Mouse (Mus musculus) B cell, adult 67 days (primary cell): ENCODE results near the gene Ddx5. TPM values are rescaled to one million over a fixed set of nuclear protein-coding genes. Genes with fewer than 3 reads are reported as not detected.

Experiments
- total RNA-seq, 2 experiments: library from RNA; stranded (reverse); gene quantifications; 4 replicates each; pipeline ENCODE4 v1.2.4; 2023

Ddx5 gene
- 1,000 to 10,000 TPM; 3,391 to 3,613 TPM for total RNA-seq

DNA sequence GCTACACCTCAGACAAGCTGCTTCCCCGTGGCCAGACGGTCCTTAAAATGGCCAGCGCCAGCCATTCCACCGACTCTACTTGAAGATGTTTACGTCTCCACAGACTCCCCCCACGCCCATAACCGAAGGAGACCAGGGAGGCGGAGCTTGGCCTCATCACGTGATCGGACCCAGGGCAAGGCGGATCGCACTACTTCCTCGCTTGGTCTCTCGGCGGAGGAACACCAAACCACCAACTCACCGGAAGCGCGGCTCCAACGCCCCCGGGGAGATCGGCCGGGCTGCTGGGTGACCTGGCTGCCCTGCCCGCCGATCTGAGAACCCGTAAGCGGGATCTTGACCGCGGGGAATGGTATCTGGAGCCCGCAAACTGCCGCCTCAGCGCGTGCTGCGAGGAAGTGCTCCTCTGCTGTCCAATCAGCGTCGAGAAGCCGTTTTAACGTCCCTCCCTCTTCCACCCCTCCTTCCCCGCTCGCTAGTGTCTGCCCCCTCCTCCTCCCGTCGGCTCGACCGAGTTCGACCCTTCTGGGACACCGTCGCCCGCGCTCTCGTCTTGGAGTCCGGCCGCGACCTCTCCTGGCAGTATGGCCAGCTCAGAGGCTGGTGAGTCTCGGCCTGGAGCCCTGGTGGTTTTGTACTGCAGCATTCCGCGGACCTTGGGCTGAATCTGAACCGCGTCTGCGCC lies at the start of gene Ddx5, which contains the start of gene Cep95:
Ddx5 (minus strand) TSS at position 411 of the 685 bp plus-strand sequence.
Cep95 (plus strand) TSS at position 478 of the 685 bp plus-strand sequence.

DNA sequence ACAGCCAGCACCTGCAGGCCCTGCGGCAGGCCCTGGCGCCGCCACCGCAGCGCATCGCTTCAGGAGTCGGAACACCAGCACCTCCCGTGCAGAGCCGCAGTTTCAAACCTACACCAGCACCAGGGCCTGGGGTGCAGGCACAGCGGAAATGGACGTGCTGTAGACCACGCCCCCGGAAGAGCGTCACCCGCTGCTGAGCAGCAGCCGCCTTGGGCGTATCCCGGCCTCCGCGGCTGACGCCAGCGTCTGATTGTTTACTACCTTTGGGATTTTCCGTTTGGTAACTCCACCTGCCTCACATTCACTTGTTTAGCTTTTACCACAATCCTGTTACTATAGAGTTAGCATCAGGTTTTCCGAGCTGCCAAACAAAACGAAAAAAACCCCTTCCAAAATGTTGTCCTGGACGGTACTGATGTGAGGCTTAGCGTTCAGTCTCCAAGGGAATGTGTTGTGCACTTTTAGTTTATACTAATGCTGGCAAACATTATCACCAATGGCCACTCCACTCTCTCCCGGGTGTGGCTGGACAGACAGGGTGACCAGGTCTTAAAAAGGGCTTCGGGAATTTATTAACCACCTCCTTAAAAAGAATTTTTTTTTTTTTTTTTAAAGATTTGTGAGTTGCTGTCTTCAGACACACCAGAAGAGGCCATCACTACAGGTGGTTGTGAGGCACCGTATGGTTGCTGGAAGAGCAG lies 9.4 kb downstream of the Ddx5 start, which contains the start of gene Polg2:
Polg2 (minus strand) TSS at position 150 of the 701 bp plus-strand sequence.

DNA sequence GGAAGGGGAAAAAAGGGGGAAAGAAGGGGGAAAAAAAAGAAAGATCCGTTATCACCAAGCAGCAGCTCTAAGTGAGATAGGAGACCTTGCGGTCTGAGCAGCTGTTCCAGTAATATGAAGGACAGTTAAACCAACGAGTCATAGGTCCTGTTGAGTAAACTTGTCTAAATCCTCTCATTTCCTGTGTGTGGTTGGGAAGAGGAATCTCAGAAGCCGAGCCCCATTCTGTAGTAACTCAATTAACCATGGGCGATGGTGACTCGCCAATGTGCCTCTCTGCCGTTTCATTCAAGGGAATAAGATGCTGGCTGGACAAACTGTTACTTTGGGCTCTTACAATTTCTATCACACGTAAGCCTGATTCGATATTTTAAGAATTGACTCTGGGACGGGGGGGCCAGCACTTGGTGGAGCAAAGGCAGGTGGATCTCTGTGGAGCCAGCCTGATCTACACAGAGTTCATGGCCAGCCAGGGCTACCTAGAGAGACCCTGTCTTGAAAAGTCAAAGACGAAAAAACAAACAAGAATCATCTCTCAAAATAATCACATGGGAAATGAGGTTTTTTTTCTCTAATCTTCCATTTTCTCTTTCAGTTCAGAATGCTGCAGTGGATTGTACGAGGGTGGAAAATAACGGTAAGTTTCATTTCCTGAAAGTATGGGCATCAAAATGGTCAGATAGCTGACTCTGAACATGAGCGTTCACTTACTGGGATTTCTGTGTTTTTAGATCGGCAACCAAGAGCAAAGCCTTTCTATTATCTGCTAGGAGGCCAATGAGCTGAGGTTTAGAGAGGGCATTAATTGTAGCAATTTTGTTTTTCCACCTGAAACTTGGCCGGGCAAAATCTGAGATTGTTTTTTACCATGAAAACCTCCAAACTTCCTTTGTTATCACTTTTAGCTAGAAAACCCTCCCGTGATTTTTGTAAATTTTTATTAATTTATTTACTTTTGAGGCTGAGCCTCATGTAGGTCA lies 37.7 kb downstream of the Ddx5 start, which contains the start of gene Milr1:
Milr1 (plus strand) TSS at position 188 of the 980 bp plus-strand sequence.

DNA sequence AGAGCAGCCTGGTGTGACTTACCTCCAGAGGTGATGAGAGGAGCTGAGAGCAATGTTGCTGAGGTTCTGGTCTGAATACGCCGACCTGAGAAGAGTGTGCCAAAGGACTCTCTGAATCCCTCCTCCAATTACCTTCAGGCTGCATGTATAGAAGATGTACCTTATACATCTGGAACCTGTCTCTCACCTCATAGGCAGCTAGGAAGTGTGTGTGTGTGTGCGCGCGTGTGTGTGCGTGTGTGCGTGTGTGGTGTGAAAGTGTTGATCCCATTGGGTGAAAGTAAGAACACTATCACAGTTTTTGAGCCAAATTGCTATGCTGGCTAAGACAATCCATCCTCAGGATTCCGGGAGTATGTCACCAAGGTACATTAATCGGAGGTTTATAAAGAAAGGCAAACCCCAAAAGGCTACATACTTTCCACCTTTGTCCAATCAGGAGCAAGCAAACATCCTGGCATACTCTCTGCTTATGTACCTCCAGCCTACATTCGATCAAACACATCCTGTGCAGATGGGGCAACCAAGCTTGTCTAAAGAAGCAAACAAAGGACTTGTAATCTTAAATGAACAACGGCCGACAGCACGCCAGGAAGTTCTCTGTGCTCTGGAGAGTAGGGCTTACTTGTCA lies 38.7 kb downstream of the Ddx5 start, which contains the start of gene Pecam1:
Pecam1 (minus strand) TSS at position 508 of the 631 bp plus-strand sequence.

Other genes with a start within 250 kb of the Ddx5 start
- gene Tex2, start 175.8 kb downstream of the Ddx5 start, total RNA-seq = 10 to 100 TPM; 13.9 to 14.2 TPM
- gene Pecam1, start 38.6 kb downstream of the Ddx5 start, total RNA-seq = 100 to 1,000 TPM; 243 to 260 TPM
- 10 to 100 TPM; 20.8 to 22.5 TPM for gene Milr1, start 38.0 kb downstream of the Ddx5 start, total RNA-seq
- 10 to 100 TPM; 35.0 to 53.2 TPM for gene Polg2, start 9.6 kb downstream of the Ddx5 start, total RNA-seq
- gene Cep95, start 67 bp upstream of the Ddx5 start, total RNA-seq = 10 to 100 TPM; 28.2 to 29.9 TPM
- gene Smurf2, start 131.5 kb upstream of the Ddx5 start, total RNA-seq = 10 to 100 TPM; 48.3 to 60.2 TPM
- gene Kpna2, start 210.4 kb upstream of the Ddx5 start, total RNA-seq = 10 to 100 TPM; 29.9 to 30.9 TPM
- 1 to 10 TPM; 6.4 to 6.6 TPM for gene 1810010H24Rik, start 236.5 kb upstream of the Ddx5 start, total RNA-seq